Mouse (Mus musculus) spleen, adult 2 months (tissue): ENCODE measurements around the gene Rpl4. TPM values are rescaled to one million over a fixed set of nuclear protein-coding genes. Genes with fewer than 3 reads are reported as not detected.

Experiments used
- DNase-seq, 2 experiments: peaks; one replicate each; pipeline versions ENCODE4 v3.0.0 to v3.0.0-alpha.2; 2012 to 2021; ENCODE audit warnings: low spot score in 2 of 2, low read depth in 1 of 2
- H3K27ac ChIP-seq: fragments of 200-500 bp; 2 replicates; pipeline ENCODE4 v1.5.1; 2012; ENCODE audit warnings: low read length, inconsistent platforms; ENCODE audit not compliant: insufficient read depth
- H3K27me3 ChIP-seq: fragments of 200-500 bp; 2 replicates; pipeline ENCODE4 v1.6.1; 2012; ENCODE audit warnings: mild to moderate bottlenecking, moderate library complexity, low read length, inconsistent platforms; ENCODE audit not compliant: control insufficient read depth, insufficient read depth
- H3K36me3 ChIP-seq: fragments of 200-500 bp; 2 replicates; pipeline ENCODE4 v1.6.1; 2012; ENCODE audit warnings: mild to moderate bottlenecking, low read length, inconsistent platforms; ENCODE audit not compliant: control insufficient read depth, insufficient read depth
- H3K4me1 ChIP-seq: fragments of 200-500 bp; 2 replicates; pipeline ENCODE4 v1.6.1; 2011; ENCODE audit warnings: inconsistent platforms; ENCODE audit not compliant: control insufficient read depth, insufficient read depth, insufficient read length
- H3K4me3 ChIP-seq: fragments of 200-500 bp; 2 replicates; pipeline ENCODE4 v1.5.1; 2011; ENCODE audit warnings: mild to moderate bottlenecking, inconsistent platforms; ENCODE audit not compliant: insufficient read depth, insufficient read length; ENCODE audit errors: extremely low read depth
- CTCF ChIP-seq: fragments of 200-500 bp; IDR thresholded peaks from 2 replicates; pipeline ENCODE4 v1.5.1; 2011; ENCODE audit warnings: mild to moderate bottlenecking, inconsistent platforms; ENCODE audit not compliant: insufficient read depth, insufficient read length, insufficient replicate concordance; ENCODE audit errors: extremely low read depth
- POLR2A ChIP-seq: fragments of 200-500 bp; IDR thresholded peaks from 2 replicates; pipeline ENCODE4 v1.6.1; 2011; ENCODE audit warnings: low read depth, low read length, inconsistent platforms
- WGBS: fragments of 180-500 bp; shearing (Covaris S2); methylation state at CpG from one replicate; pipeline ENCODE4 v1.1.7; 2018; 5-methylcytosine and 5-hydroxymethylcytosine counted together
- polyA plus RNA-seq: library from polyadenylated mRNA; depleted of rRNA; stranded (reverse); fragments of >200 nt; gene quantifications from 2 replicates; pipeline ENCODE4 v1.2.3, GENCODE M21; 2012; rRNA removed

Rpl4 gene
- polyA plus RNA-seq, 1 experiment, result 442 TPM

DNA sequence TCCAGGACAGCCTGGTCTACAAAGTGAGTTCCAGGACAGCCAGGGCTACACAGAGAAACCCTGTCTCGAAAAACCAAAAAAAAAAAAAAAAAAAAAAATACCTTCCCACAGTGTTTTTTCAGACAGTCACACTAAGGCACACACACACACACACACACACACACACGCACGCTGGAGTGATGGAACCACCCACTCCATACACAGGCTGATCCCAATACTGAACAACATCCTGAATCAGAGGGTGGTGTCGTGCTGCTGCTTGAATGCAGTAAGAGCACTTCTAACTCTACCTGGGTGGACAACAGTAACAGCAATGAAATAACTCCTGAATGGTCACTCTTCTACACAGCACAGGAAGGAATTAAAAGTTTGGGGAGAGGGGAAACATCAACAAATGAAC lies 48.3 kb downstream of the Rpl4 start:
- DNase-seq, result no peak
- H3K36me3 ChIP-seq, result no peaks in the 10 kb centered on the region
- no peaks in the 10 kb centered on the region for H3K27me3 ChIP-seq
- H3K27ac ChIP-seq, result no peak overlapping the region
- no peaks in the 10 kb centered on the region for H3K4me1 ChIP-seq
- no peak overlapping the region for H3K4me3 ChIP-seq
- WGBS, result 80% methylated on average over 4 of the region's 4 CpGs
- TF ChIP-seq POLR2A, result no peak
- no peak for TF ChIP-seq CTCF

DNA sequence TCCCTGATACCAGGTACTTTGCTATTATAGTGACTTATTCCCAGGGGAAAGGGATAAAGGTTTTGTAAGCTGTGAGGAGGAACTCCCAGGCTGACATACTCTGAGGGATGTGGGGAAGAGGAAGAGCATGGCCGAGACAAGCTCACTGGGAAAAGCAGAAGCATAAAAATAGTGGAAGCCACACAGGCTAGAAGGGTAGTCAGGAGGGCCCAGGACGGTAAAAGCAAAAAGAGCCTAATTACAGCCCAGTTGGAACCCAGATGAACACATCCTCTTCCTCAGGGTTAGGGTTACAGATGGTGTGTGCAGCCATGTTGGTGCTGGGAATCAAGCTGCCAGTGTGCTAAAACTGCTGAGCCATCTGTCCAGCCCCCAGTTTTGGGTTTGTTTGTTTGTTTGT lies 48.9 kb downstream of the Rpl4 start:
- Histone ChIP-seq H3K4me1 (no peaks in the 10 kb centered on the region), H3K36me3 (no peaks in the 10 kb centered on the region), H3K27ac (no peak overlapping the region), H3K27me3 (no peaks in the 10 kb centered on the region), H3K4me3 (no peak overlapping the region)
- 43% methylated on average over 2 of the region's 2 CpGs for WGBS
- TF ChIP-seq POLR2A, result no peak
- TF ChIP-seq CTCF, result no peak
- DNase-seq, result no peak

DNA sequence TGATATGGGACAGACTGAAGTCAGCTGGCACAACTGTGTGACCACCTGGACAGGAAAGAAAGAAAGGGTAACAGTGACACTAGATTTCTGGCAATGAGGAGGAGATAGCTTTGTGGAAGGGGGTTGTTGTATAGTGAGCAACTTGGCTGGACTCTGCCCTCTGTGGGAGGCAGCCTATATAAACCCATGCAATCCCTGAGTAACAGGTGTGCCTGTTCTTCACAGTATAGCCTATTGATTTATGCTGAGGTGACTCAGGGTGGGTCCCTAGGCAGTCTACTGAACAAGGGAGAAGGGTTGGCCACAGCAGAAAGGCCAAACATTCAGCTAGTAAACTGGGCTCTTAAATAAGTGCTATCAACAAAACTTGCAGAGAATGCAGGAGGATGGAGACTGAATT lies 52.6 kb downstream of the Rpl4 start:
- TF ChIP-seq POLR2A, result no peak
- no peak for TF ChIP-seq CTCF
- H3K27me3 ChIP-seq, result no peaks in the 10 kb centered on the region
- peaks cover 7% of the 10 kb centered on the region; the same call in 1 of the 2 replicates for H3K4me1 ChIP-seq
- DNase-seq, result no peak
- no peak overlapping the region for H3K27ac ChIP-seq
- no peaks in the 10 kb centered on the region for H3K36me3 ChIP-seq
- H3K4me3 ChIP-seq, result no peak overlapping the region

DNA sequence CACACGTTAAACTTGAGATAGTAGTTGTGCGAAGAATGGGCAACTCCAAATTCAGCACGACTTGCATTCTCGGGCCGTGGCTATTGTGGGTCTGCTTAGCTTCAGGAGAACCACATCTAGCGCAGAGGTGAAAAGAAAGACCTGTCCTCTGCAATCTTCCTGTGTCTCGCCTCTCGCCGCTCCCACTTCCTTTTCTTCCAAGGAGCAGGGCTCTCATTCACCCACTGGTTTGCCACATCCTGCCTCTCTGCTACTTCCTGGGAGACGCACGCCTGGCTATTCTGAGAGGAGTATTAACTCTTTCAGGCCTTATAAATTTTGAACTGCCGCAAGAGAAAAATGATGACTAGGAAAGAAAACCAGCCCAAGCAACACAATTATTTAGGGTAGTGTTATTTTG lies 54.6 kb downstream of the Rpl4 start:
- 19% methylated on average over 12 of the region's 12 CpGs for WGBS
- no peaks in the 10 kb centered on the region for H3K36me3 ChIP-seq
- 0 out of 2 replicates have a peak overlapping the region, but pooled peaks have one; percentile 23 for H3K27ac ChIP-seq
- H3K4me1 ChIP-seq, result peaks cover 7% of the 10 kb centered on the region; the same call in 1 of the 2 replicates
- TF ChIP-seq POLR2A, result no peak
- TF ChIP-seq CTCF, result no peak
- DNase-seq, result no peak
- H3K27me3 ChIP-seq, result no peaks in the 10 kb centered on the region
- no peak overlapping the region; the same call in 1 of the 2 replicates for H3K4me3 ChIP-seq

Other genes with a start within 250 kb of the Rpl4 start
- 6.2 and 9.7 TPM in 2 replicates for gene Smad6, start 151.3 kb upstream of the Rpl4 start, polyA plus RNA-seq
- 0.09 TPM in 1 of 2 replicates, not detected in the other for gene Lctl, start 56.2 kb upstream of the Rpl4 start, polyA plus RNA-seq
- gene Zwilch, start 271 bp upstream of the Rpl4 start, polyA plus RNA-seq, result 1.1 and 2.6 TPM in 2 replicates
- 4.0 and 5.4 TPM in 2 replicates for gene Snapc5, start 5.9 kb downstream of the Rpl4 start, polyA plus RNA-seq
- not detected in 2 replicates for gene Uchl4, start 61.8 kb downstream of the Rpl4 start, polyA plus RNA-seq
- 35.6 and 38.0 TPM in 2 replicates for gene Map2k1, start 80.3 kb downstream of the Rpl4 start, polyA plus RNA-seq
- gene Tipin, start 108.2 kb downstream of the Rpl4 start, polyA plus RNA-seq, result 2.4 and 3.3 TPM in 2 replicates
- gene Dis3l, start 167.9 kb downstream of the Rpl4 start, polyA plus RNA-seq, result 4.5 and 5.1 TPM in 2 replicates
- 1.0 and 1.8 TPM in 2 replicates for gene Megf11, start 212.3 kb downstream of the Rpl4 start, polyA plus RNA-seq